Mouse (Mus musculus) stomach, postnatal 0 days (tissue): ENCODE data around the gene Nek9.

Experiments
- CTCF ChIP-seq: IDR thresholded peaks from 2 replicates; pipeline ENCODE4 v1.5.1; 2016; ENCODE audit warnings: antibody characterized with exemption, low read depth, mild to moderate bottlenecking, moderate library complexity
- EP300 ChIP-seq: optimal IDR thresholded peaks from 2 replicates; pipeline ENCODE3; 2016; ENCODE audit warnings: antibody characterized with exemption

- TF ChIP-seq CTCF (no peak), EP300 (no peak)
Observed at GRCm38 (mm10) chr12:85273508-85273907, 65.7 kb downstream of the Nek9 start.
